Mouse (Mus musculus): Measurements from ENCODE around the gene Spg11. TPM values are rescaled to one million over a fixed set of nuclear protein-coding genes. Genes with fewer than 3 reads are reported as not detected.
"Not testable (repeated sequence)": the region's sequence is repeated elsewhere in the genome, so short reads cannot be mapped to it uniquely, and the experiment has no call there.

The Spg11 gene
- polyA plus RNA-seq, 1 experiment from 2014 or later = 11.3 TPM

DNA sequence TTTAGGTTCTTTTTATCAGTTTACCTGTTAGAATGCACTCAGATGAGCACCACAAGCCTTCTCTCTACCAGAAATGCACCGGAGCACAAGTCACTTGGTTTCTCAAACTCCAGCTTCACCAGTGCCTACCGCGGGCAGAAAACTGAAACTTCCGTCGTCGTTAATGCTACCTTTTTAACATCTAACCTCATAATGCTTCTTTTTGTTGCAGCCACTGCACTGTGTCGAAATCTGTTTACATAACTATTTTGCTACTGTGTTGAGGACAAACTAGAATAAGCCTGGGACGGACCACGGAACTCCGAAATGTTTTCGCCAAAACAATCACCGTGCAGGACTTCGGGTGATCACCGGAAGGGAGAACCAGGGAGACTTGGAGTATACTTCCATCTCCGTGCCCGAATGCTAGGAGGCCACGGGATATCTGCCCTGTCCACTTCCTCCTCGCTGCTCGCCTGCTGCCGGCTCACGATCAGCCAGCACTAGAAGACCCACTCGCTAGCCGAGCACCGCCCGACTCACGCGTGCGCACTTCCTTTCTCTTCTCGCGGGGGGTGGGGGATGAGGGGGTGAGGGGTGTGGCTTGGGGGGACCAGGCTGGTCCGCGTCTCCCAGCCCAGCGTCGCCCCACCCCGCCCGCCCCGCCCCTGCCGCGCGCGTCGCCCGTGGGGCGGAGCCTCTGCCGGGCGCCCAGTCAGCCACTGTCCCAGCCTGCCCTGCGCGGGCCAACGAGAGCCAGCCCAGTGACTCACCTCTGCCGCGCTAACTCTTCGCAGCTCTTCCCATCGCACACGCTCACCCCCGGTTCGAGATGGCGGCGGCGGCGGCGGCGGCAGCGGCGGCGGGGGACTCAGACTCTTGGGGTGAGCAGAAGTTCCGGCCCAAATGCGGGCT, 90.1 kb downstream of the Spg11 start, which contains the start of gene Eif3j1:
Gene Eif3j1, plus strand, starts transcription at position 685 of the 894 bp plus-strand sequence.
- DNase-seq (ENCODE audit: low spot score) = peak; percentile 90
- Histone ChIP-seq H3K27me3 (replicated peaks; ENCODE audit: control insufficient read depth, insufficient read depth, low read length) (no peaks in the 10 kb centered on the region), H3K9ac (ENCODE audit: low read length) (peak within 1 kb of the TSS; percentile 89), H3K27ac (ENCODE audit: low read depth) (peak within 1 kb of the TSS; percentile 85), H3K4me3 (ENCODE audit: low read depth, low read length) (peak within 1 kb of the TSS; percentile 85), H3K36me3 (ENCODE audit: control insufficient read depth, insufficient read depth, low read length) (peaks cover 9% of the 10 kb centered on the region; the same call in 1 of the 2 replicates), H3K9me3 (ENCODE audit: control insufficient read depth, low read length) (no peaks in the 10 kb centered on the region), H3K4me2 (ENCODE audit: low read length) (peak within 1 kb of the TSS; percentile 58), H3K4me1 (replicated peaks; ENCODE audit: control insufficient read depth, insufficient read depth, low read length) (peaks cover 9% of the 10 kb centered on the region; the same call in 1 of the 2 replicates)
- peak; percentile 99 for ATAC-seq (replicated peaks; ENCODE audit: low FRiP score, low TSS enrichment, low read depth)
- WGBS = under 1% methylated on average over 54 of the region's 67 CpGs

DNA sequence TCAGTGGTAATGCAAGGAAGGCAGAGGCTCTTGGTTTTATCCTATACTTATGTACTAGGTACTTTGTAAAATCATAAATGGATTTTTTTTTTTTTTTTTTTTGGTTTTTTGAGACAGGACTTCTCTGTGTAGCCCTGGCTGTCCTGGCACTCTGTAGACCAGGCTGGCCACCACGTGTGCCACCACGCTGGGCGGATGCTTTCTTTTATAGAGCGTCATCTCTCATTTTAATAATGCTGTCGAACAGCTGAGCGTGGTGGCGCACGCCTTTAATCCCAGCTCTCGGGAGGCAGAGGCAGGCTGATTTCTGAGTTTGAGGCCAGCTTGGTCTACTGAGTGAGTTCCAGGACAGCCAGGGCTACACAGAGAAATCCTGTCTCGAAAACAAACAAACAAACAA, 91.1 kb downstream of the Spg11 start:
- not testable (repeated sequence) for H3K36me3 ChIP-seq (ENCODE audit: control insufficient read depth, insufficient read depth, low read length); H3K9ac ChIP-seq (ENCODE audit: low read length); H3K4me1 ChIP-seq (replicated peaks; ENCODE audit: control insufficient read depth, insufficient read depth, low read length); DNase-seq (ENCODE audit: low spot score); H3K4me3 ChIP-seq (ENCODE audit: low read depth, low read length); H3K27ac ChIP-seq (ENCODE audit: low read depth); H3K9me3 ChIP-seq (ENCODE audit: control insufficient read depth, low read length); ATAC-seq (replicated peaks; ENCODE audit: low FRiP score, low TSS enrichment, low read depth); H3K27me3 ChIP-seq (replicated peaks; ENCODE audit: control insufficient read depth, insufficient read depth, low read length)
- peak overlapping the region; percentile 52 for H3K4me2 ChIP-seq (ENCODE audit: low read length)
- WGBS = 92% methylated on average over 10 of the region's 10 CpGs

DNA sequence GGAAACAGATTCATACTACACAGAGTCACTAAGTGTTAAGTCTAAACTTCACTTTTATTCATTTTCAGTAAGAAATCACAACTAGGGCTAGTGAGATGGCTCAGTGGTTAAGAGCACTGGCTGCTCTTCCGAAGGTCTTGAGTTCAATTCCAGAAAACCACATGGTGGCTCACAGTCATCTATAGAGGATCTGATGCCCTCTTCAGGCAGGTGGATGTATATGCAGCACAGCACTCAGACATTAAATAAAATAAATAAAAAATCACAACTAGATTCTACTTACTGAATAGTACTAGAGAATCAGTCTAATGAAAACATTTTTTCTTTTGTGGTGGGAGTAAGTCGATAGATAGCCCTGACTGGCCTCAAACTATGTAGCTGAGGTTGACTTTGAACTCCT, 95.9 kb downstream of the Spg11 start:
- no peaks in the 10 kb centered on the region for H3K9me3 ChIP-seq (ENCODE audit: control insufficient read depth, low read length)
- H3K27me3 ChIP-seq (replicated peaks; ENCODE audit: control insufficient read depth, insufficient read depth, low read length) = no peaks in the 10 kb centered on the region
- H3K27ac ChIP-seq (ENCODE audit: low read depth) = no peak overlapping the region
- H3K36me3 ChIP-seq (ENCODE audit: control insufficient read depth, insufficient read depth, low read length) = no peaks in the 10 kb centered on the region
- no peaks in the 10 kb centered on the region for H3K4me1 ChIP-seq (replicated peaks; ENCODE audit: control insufficient read depth, insufficient read depth, low read length)
- H3K4me3 ChIP-seq (ENCODE audit: low read depth, low read length) = no peak overlapping the region
- no peak for ATAC-seq (replicated peaks; ENCODE audit: low FRiP score, low TSS enrichment, low read depth)
- no peak overlapping the region for H3K9ac ChIP-seq (ENCODE audit: low read length)
- H3K4me2 ChIP-seq (ENCODE audit: low read length) = no peak overlapping the region
- no peak for DNase-seq (ENCODE audit: low spot score)
- WGBS = 80% methylated on average over 2 of the region's 2 CpGs

DNA sequence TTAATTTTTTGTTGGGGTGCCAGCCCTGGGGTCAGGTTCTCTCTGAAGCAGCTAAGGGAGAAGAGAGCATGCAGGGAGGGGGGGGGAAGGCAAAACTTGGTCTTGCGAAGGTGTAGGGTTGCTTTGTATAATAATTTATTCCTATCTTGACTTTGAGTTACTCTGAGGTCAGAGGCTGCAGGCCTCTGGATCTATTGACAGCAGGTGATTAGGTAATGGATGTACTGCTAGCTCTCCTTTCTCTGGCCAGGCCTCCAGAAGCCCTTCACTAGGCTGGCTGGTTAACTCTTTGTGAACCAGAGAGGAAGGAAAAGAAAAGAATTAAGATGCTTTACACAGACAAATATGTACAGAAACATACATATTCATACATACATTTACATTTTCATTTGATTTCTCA, 99.5 kb downstream of the Spg11 start:
- Histone ChIP-seq H3K27ac (ENCODE audit: low read depth) (no peak overlapping the region), H3K27me3 (replicated peaks; ENCODE audit: control insufficient read depth, insufficient read depth, low read length) (no peaks in the 10 kb centered on the region), H3K4me1 (replicated peaks; ENCODE audit: control insufficient read depth, insufficient read depth, low read length) (no peaks in the 10 kb centered on the region), H3K4me3 (ENCODE audit: low read depth, low read length) (no peak overlapping the region), H3K9me3 (ENCODE audit: control insufficient read depth, low read length) (no peaks in the 10 kb centered on the region), H3K4me2 (ENCODE audit: low read length) (no peak overlapping the region), H3K9ac (ENCODE audit: low read length) (no peak overlapping the region), H3K36me3 (ENCODE audit: control insufficient read depth, insufficient read depth, low read length) (peaks cover 11% of the 10 kb centered on the region; the same call in 1 of the 2 replicates)
- DNase-seq (ENCODE audit: low spot score) = no peak
- no peak for ATAC-seq (replicated peaks; ENCODE audit: low FRiP score, low TSS enrichment, low read depth)
- WGBS = 30% methylated on average over 1 of the region's 1 CpGs

DNA sequence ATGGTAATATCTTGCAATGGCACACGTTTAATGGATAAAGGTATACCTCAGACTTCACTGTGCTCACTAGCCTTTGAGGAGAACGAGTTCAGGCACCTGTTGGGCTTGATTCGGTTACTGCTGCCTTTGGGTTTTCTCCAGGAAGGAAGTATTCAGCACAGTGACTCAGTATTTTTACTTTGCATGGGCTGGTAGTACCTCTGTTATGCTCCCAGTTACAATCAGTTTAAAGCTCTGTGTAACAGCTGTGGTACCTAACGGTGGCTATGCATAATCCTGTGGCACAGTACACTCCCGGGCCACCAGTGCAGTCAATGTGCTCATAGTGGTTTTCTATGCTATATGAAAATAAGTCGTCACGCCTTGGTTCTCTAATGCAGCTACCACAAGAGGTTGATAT, 106.7 kb downstream of the Spg11 start:
- Histone ChIP-seq H3K9ac (ENCODE audit: low read length) (no peak overlapping the region), H3K27ac (ENCODE audit: low read depth) (no peak overlapping the region), H3K27me3 (replicated peaks; ENCODE audit: control insufficient read depth, insufficient read depth, low read length) (no peaks in the 10 kb centered on the region), H3K9me3 (ENCODE audit: control insufficient read depth, low read length) (no peaks in the 10 kb centered on the region), H3K4me2 (ENCODE audit: low read length) (no peak overlapping the region), H3K36me3 (ENCODE audit: control insufficient read depth, insufficient read depth, low read length) (peaks cover 51% of the 10 kb centered on the region), H3K4me1 (replicated peaks; ENCODE audit: control insufficient read depth, insufficient read depth, low read length) (no peaks in the 10 kb centered on the region), H3K4me3 (ENCODE audit: low read depth, low read length) (no peak overlapping the region)
- no peak for ATAC-seq (replicated peaks; ENCODE audit: low FRiP score, low TSS enrichment, low read depth)
- WGBS = 92% methylated on average over 7 of the region's 7 CpGs
- no peak for DNase-seq (ENCODE audit: low spot score)

DNA sequence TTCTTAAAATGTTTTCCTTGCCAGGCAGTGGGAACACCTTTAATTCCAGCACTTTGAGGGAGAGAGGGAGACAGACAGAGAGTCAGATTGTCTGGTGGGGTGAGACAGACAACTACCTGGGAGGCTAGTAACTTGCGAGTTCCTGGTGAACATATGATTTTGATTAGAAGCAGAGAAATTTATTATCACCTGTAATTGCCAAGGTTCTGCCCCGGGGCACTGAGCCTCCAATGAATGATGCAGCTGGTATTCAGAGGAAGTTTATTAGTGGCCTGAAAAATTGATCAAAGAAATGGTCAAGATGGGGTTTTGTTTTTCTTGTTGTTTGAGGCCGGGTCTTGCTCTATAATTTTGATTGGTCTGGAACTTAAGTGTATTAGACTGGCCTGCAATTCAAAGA, 109.4 kb downstream of the Spg11 start:
- DNase-seq (ENCODE audit: low spot score) (no peak), ATAC-seq (replicated peaks; ENCODE audit: low FRiP score, low TSS enrichment, low read depth) (no peak)
- H3K4me2 ChIP-seq (ENCODE audit: low read length) = no peak overlapping the region
- H3K4me3 ChIP-seq (ENCODE audit: low read depth, low read length) = no peak overlapping the region
- H3K4me1 ChIP-seq (replicated peaks; ENCODE audit: control insufficient read depth, insufficient read depth, low read length) = no peaks in the 10 kb centered on the region
- H3K36me3 ChIP-seq (ENCODE audit: control insufficient read depth, insufficient read depth, low read length) = peaks cover 57% of the 10 kb centered on the region
- H3K27me3 ChIP-seq (replicated peaks; ENCODE audit: control insufficient read depth, insufficient read depth, low read length) = no peaks in the 10 kb centered on the region
- no peaks in the 10 kb centered on the region for H3K9me3 ChIP-seq (ENCODE audit: control insufficient read depth, low read length)
- no peak overlapping the region for H3K9ac ChIP-seq (ENCODE audit: low read length)
- WGBS = 90% methylated on average over 3 of the region's 3 CpGs
- no peak overlapping the region for H3K27ac ChIP-seq (ENCODE audit: low read depth)

Small RNAs within 50 kb of the gene (microRNA-seq; reads per million reads assigned to microRNA genes)
- not detected for gene Gm47314

Other genes with a start within 250 kb of the Spg11 start
- gene Ctdspl2, start 162.4 kb downstream of the Spg11 start, polyA plus RNA-seq (2014; fragmentation: Nextera tagmentation; extraction: Ambion mirVana) = 51.8 and 60.3 TPM in 2 replicates
- 0.09 and 0.30 TPM in 2 replicates for gene Mageb3, start 162.3 kb downstream of the Spg11 start, polyA plus RNA-seq (2014; fragmentation: Nextera tagmentation; extraction: Ambion mirVana)
- 12.0 and 12.4 TPM in 2 replicates for gene Eif3j1, start 89.8 kb downstream of the Spg11 start, polyA plus RNA-seq (2014; fragmentation: Nextera tagmentation; extraction: Ambion mirVana)
- gene B2m, start 29.3 kb upstream of the Spg11 start, polyA plus RNA-seq (2014; fragmentation: Nextera tagmentation; extraction: Ambion mirVana) = 318 and 332 TPM in 2 replicates
- not detected in 2 replicates for gene Trim69, start 42.3 kb upstream of the Spg11 start, polyA plus RNA-seq (2014; fragmentation: Nextera tagmentation; extraction: Ambion mirVana)
- 0.13 TPM in 1 of 2 replicates, not detected in the other for gene Patl2, start 67.8 kb upstream of the Spg11 start, polyA plus RNA-seq (2014; fragmentation: Nextera tagmentation; extraction: Ambion mirVana)
- gene Terb2, start 67.9 kb upstream of the Spg11 start, polyA plus RNA-seq (2014; fragmentation: Nextera tagmentation; extraction: Ambion mirVana) = not detected in 2 replicates
- 53.7 and 65.1 TPM in 2 replicates for gene Sord, start 116.4 kb upstream of the Spg11 start, polyA plus RNA-seq (2014; fragmentation: Nextera tagmentation; extraction: Ambion mirVana)
- 0.09 and 0.12 TPM in 2 replicates for gene Duox2, start 180.1 kb upstream of the Spg11 start, polyA plus RNA-seq (2014; fragmentation: Nextera tagmentation; extraction: Ambion mirVana)
- 0.18 TPM in 1 of 2 replicates, not detected in the other for gene Duoxa2, start 180.5 kb upstream of the Spg11 start, polyA plus RNA-seq (2014; fragmentation: Nextera tagmentation; extraction: Ambion mirVana)
- gene Duoxa1, start 195.3 kb upstream of the Spg11 start, polyA plus RNA-seq (2014; fragmentation: Nextera tagmentation; extraction: Ambion mirVana) = not detected in 2 replicates
- gene Duox1, start 197.3 kb upstream of the Spg11 start, polyA plus RNA-seq (2014; fragmentation: Nextera tagmentation; extraction: Ambion mirVana) = 0.05 TPM in 1 of 2 replicates, not detected in the other